Mouse (Mus musculus) megakaryocyte, adult 5-6 weeks (primary cell): ENCODE data around the gene Pax6. TPM values are rescaled to one million over a fixed set of nuclear protein-coding genes. Genes with fewer than 3 reads are reported as not detected.

Experiments used
- ATAC-seq: 2 replicates; pipeline ENCODE4 v1.8.0; 2016; ENCODE audit warnings: mild to moderate bottlenecking, inconsistent platforms; ENCODE audit not compliant: poor library complexity, severe bottlenecking
- total RNA-seq, 2 experiments: library from RNA; stranded (forward) in 1 of 2; stranded (reverse) in 1 of 2; fragments of 153-499, 151-499 nt in 1 of 2; fragments of 221-1000, 200-1000 nt in 1 of 2; gene quantifications; 2 replicates each; pipeline versions ENCODE4 v1.2.3 to v1.2.4; 2015 to 2017

The Pax6 gene
- total RNA-seq, 2 experiments from 2014 or later, result not detected

GRCm38 (mm10) chr2:105715409-105716115, 46.9 kb downstream of the Pax6 start:
- no peak for ATAC-seq

DNA sequence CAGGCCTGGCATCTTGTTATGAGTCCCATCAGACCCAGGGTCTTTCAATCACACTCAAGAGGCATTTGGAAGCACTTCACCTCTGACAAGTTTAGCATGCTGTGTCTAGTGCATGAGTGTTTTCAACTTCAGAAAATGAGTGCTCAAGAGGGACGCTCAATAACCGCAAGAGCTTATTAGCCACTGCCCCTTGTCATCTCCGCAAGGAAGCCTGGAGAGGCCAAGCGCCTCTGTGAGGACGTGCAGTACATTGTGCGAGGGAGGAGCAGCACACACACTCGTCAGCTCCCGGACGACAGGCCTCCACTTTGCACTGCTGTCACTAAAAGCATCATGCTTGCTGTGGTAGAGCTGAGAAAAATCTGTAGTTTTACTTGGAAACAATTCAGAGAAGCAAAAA, 58.0 kb downstream of the Pax6 start:
- no peak for ATAC-seq

GRCm38 (mm10) chr2:105730704-105731103, 62.0 kb downstream of the Pax6 start:
- no peak for ATAC-seq

DNA sequence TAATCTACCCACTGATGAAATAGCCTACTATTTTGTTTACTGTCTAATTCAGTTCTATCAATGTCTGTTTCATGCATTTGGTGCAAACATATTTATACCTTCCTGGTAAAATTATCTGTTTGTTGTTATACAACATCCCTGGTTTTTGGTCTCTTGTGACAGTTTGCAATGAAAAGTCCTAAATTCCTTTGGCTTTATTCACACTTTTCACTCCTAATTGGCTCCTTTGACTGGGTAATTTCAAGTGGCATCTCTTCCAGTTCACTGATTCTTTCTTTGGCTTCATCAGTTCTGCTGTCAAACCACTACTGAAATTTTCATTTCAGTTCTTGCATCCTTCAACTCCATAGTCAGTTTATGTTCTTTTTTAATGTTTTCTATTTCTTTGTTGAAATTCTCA, 67.5 kb downstream of the Pax6 start:
- ATAC-seq, result no peak

GRCm38 (mm10) chr2:105746896-105747295, 78.2 kb downstream of the Pax6 start:
- ATAC-seq, result no peak

Other genes with a start within 250 kb of the Pax6 start
- 7.1 and 9.9 TPM in 2 replicates for gene Elp4, start 235.7 kb downstream of the Pax6 start, total RNA-seq (2015)
- 8.7 and 9.6 TPM in 2 replicates for gene Elp4, start 235.7 kb downstream of the Pax6 start, total RNA-seq (2017)
- 26.2 and 28.9 TPM in 2 replicates for gene Immp1l, start 235.7 kb downstream of the Pax6 start, total RNA-seq (2015)
- 26.3 and 26.4 TPM in 2 replicates for gene Immp1l, start 235.7 kb downstream of the Pax6 start, total RNA-seq (2017)